Mouse (Mus musculus) limb, embryonic 14.5 days (tissue): ENCODE data around the gene Tnpo1. TPM values are rescaled to one million over a fixed set of nuclear protein-coding genes. Genes with fewer than 3 reads are reported as not detected.

Source experiments
- ATAC-seq: fragments of 200-750 bp; cut with Nextera tagmentation; 2 replicates; pipeline ENCODE4 v1.8.0; 2017; ENCODE audit warnings: low read depth, moderate number of reproducible peaks, moderate TSS enrichment; ENCODE audit not compliant: low FRiP score
- DNase-seq: peaks from one replicate; pipeline ENCODE4 v3.0.0-alpha.2; 2015; ENCODE audit warnings: low spot score
- H3K27ac ChIP-seq: fragments of 300-500 bp; sonication (generic); replicated peaks from 2 replicates; pipeline ENCODE4 v1.5.1; 2014; ENCODE audit warnings: low read depth, mild to moderate bottlenecking, low read length, moderate library complexity, mixed read lengths
- H3K27me3 ChIP-seq: fragments of 300-500 bp; sonication (generic); 2 replicates; pipeline ENCODE4 v1.6.1; 2014; ENCODE audit warnings: low read length, mixed read lengths; ENCODE audit not compliant: control insufficient read depth, insufficient read depth
- H3K36me3 ChIP-seq: fragments of 300-500 bp; sonication (generic); 2 replicates; pipeline ENCODE4 v1.6.1; 2014; ENCODE audit warnings: mild to moderate bottlenecking, low read length, moderate library complexity, mixed read lengths; ENCODE audit not compliant: control insufficient read depth, insufficient read depth
- H3K4me1 ChIP-seq: fragments of 300-500 bp; sonication (generic); 2 replicates; pipeline ENCODE4 v1.6.1; 2014; ENCODE audit warnings: antibody characterized with exemption, low read length, mixed read lengths; ENCODE audit not compliant: control insufficient read depth, insufficient read depth
- H3K4me2 ChIP-seq: fragments of 300-500 bp; sonication (generic); replicated peaks from 2 replicates; pipeline ENCODE4 v1.6.1; 2014; ENCODE audit warnings: low read depth, mild to moderate bottlenecking, low read length, moderate library complexity; ENCODE audit not compliant: severe bottlenecking
- H3K4me3 ChIP-seq: fragments of 300-500 bp; sonication (generic); replicated peaks from 2 replicates; pipeline ENCODE4 v1.5.1; 2014; ENCODE audit warnings: low read length
- H3K9ac ChIP-seq: fragments of 300-500 bp; sonication (generic); 2 replicates; pipeline ENCODE4 v1.6.1; 2014; ENCODE audit warnings: mild to moderate bottlenecking, low read depth, low read length, moderate library complexity; ENCODE audit not compliant: severe bottlenecking
- H3K9me3 ChIP-seq: fragments of 300-500 bp; sonication (generic); 2 replicates; pipeline ENCODE4 v1.6.1; 2016; ENCODE audit warnings: low read length; ENCODE audit not compliant: control insufficient read depth
- POLR2A ChIP-seq: fragments of 200-500 bp; IDR thresholded peaks from 2 replicates; pipeline ENCODE4 v1.8.0; 2012; ENCODE audit warnings: inconsistent platforms, mild to moderate bottlenecking, moderate library complexity, borderline replicate concordance; ENCODE audit not compliant: insufficient read depth, insufficient read length; ENCODE audit errors: extremely low read depth
- WGBS: fragments of 180-500 bp; shearing (Covaris S2); extraction: QIAGEN DNeasy Blood & Tissue Kit; methylation state at CpG from one replicate; pipeline ENCODE4 v1.1.7; 2014; 5-methylcytosine and 5-hydroxymethylcytosine counted together
- polyA plus RNA-seq, 2 experiments: library from polyadenylated mRNA; depleted of rRNA in 1 of 2; stranded (reverse) in 1 of 2; unstranded in 1 of 2; fragments of >200 nt; fragmentation: Nextera tagmentation in 1 of 2; extraction: Ambion mirVana in 1 of 2; gene quantifications; 2 replicates each; pipeline versions ENCODE4 v1.2.1 to v1.2.3; 2012 to 2014

Gene Tnpo1
- polyA plus RNA-seq, 2 experiments, result 38.7 to 43.2 TPM

DNA sequence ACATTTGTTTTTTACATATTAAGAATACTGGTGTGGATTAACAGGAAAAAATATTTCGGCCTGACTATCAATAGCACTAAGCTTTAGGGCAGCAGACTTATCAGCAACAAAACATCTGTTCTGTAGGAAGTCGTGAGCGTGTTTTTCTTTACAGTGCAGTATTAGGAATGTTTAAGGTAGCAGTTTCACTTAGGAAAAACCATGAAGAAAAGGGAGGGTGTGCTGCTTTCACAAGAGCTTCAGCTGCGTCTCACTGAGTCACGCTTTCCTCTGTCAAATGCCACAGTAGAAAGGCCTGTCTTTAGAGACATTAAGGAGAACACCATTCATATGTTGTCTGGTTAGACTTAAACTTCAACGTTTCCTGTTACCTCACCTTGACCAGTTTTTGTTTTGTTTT lies 116.0 kb downstream of the Tnpo1 start:
- Histone ChIP-seq H3K9me3 (no peaks in the 10 kb centered on the region), H3K27ac (no peak overlapping the region), H3K27me3 (no peaks in the 10 kb centered on the region), H3K36me3 (no peaks in the 10 kb centered on the region; the same call in 1 of the 2 replicates), H3K4me1 (0 out of 2 replicates have a peak, but pooled peaks cover 6% of the 10 kb centered on the region), H3K9ac (no peak overlapping the region), H3K4me2 (no peak overlapping the region), H3K4me3 (no peak overlapping the region)
- ATAC-seq (no peak), DNase-seq (no peak)
- WGBS, result 58% methylated on average over 6 of the region's 6 CpGs
- TF ChIP-seq POLR2A, result no peak

DNA sequence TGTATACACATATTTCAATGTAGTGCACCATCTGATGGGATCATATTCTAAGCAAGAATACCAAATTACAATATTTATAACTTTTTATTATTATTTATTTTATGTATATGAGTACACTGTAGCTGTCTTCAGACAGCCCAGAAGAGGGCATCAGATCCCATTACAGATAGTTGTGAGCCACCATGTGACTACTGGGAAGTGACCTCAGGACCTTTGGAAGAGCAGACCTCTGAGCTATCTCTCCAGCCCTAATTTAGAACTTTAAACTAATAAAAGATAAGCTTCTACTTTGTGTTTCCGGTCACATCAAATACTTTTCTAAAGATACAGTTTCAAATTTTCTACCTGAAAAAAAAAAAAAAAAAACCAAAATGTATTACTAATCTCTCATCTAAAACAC lies 117.1 kb downstream of the Tnpo1 start:
- H3K27me3 ChIP-seq, result no peaks in the 10 kb centered on the region
- 88% methylated on average over 1 of the region's 1 CpGs for WGBS
- no peak overlapping the region for H3K27ac ChIP-seq
- 0 out of 2 replicates have a peak, but pooled peaks cover 6% of the 10 kb centered on the region for H3K4me1 ChIP-seq
- no peak overlapping the region for H3K4me3 ChIP-seq
- no peak for DNase-seq
- no peak for TF ChIP-seq POLR2A
- no peak overlapping the region for H3K9ac ChIP-seq
- no peak for ATAC-seq
- no peaks in the 10 kb centered on the region for H3K9me3 ChIP-seq
- peaks cover 4% of the 10 kb centered on the region; the same call in 1 of the 2 replicates for H3K36me3 ChIP-seq
- H3K4me2 ChIP-seq, result no peak overlapping the region

- no peaks in the 10 kb centered on the region for H3K4me1 ChIP-seq
- no peaks in the 10 kb centered on the region for H3K27me3 ChIP-seq
- peaks cover 31% of the 10 kb centered on the region for H3K36me3 ChIP-seq
- no peak overlapping the region for H3K4me2 ChIP-seq
- H3K27ac ChIP-seq, result no peak overlapping the region
- TF ChIP-seq POLR2A, result no peak
- H3K9ac ChIP-seq, result no peak overlapping the region
- no peaks in the 10 kb centered on the region; the same call in 1 of the 2 replicates for H3K9me3 ChIP-seq
- DNase-seq (no peak), ATAC-seq (no peak)
- 93% methylated on average over 1 of the region's 1 CpGs for WGBS
- H3K4me3 ChIP-seq, result no peak overlapping the region
These were observed 121.7 kb downstream of the Tnpo1 start for GRCm38 (mm10) chr13:98804480-98804879.

- DNase-seq (no peak), ATAC-seq (no peak)
- Histone ChIP-seq H3K36me3 (peaks cover 34% of the 10 kb centered on the region), H3K9me3 (no peaks in the 10 kb centered on the region; the same call in 1 of the 2 replicates), H3K27ac (no peak overlapping the region), H3K4me3 (no peak overlapping the region), H3K4me2 (no peak overlapping the region), H3K27me3 (no peaks in the 10 kb centered on the region), H3K9ac (no peak overlapping the region), H3K4me1 (no peaks in the 10 kb centered on the region)
- 84% methylated on average over 4 of the region's 4 CpGs for WGBS
- no peak for TF ChIP-seq POLR2A
These were observed 122.5 kb downstream of the Tnpo1 start for GRCm38 (mm10) chr13:98803699-98804098.

DNA sequence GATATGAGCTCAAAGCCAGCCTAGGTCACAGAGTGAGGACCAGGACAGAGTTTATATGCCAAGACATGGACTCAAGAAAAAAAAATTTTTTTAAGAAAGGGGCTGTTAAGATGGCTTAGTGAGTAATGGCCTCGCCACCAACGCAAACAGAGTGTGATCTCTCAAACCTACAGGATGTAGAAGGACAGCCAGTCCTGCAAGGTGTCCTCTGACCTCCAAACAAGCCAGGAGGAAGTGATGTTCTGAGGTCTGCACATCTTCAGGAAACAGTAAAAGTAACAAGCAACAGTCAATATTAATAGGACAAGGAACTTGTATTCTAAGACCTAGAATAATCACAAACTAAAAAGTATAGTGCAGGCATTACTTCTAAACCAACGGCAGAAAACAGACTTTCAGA lies 123.2 kb downstream of the Tnpo1 start:
- no peak for DNase-seq
- no peaks in the 10 kb centered on the region for H3K4me1 ChIP-seq
- no peak overlapping the region for H3K4me2 ChIP-seq
- no peaks in the 10 kb centered on the region for H3K27me3 ChIP-seq
- peaks cover 36% of the 10 kb centered on the region for H3K36me3 ChIP-seq
- TF ChIP-seq POLR2A, result no peak
- no peak overlapping the region for H3K4me3 ChIP-seq
- H3K9ac ChIP-seq, result no peak overlapping the region
- ATAC-seq, result no peak
- H3K27ac ChIP-seq, result no peak overlapping the region
- 92% methylated on average over 3 of the region's 3 CpGs for WGBS
- no peaks in the 10 kb centered on the region; the same call in 1 of the 2 replicates for H3K9me3 ChIP-seq

- ATAC-seq, result no peak
- H3K4me1 ChIP-seq, result no peaks in the 10 kb centered on the region
- TF ChIP-seq POLR2A, result no peak
- no peaks in the 10 kb centered on the region; the same call in 1 of the 2 replicates for H3K9me3 ChIP-seq
- H3K4me3 ChIP-seq, result no peak overlapping the region
- H3K9ac ChIP-seq, result no peak overlapping the region
- H3K36me3 ChIP-seq, result peaks cover 36% of the 10 kb centered on the region
- DNase-seq, result no peak
- H3K27ac ChIP-seq, result no peak overlapping the region
- 95% methylated on average over 3 of the region's 3 CpGs for WGBS
- no peaks in the 10 kb centered on the region for H3K27me3 ChIP-seq
- H3K4me2 ChIP-seq, result no peak overlapping the region
These were observed 130.7 kb downstream of the Tnpo1 start for GRCm38 (mm10) chr13:98795511-98795910.
